Mouse (Mus musculus) G1E (cell line): ENCODE data around the gene Gm28041. TPM values are rescaled to one million over a fixed set of nuclear protein-coding genes. Genes with fewer than 3 reads are reported as not detected.

Experiments
- ATAC-seq: 2 replicates; pipeline ENCODE4 v1.8.0; 2016; ENCODE audit warnings: mild to moderate bottlenecking; ENCODE audit not compliant: insufficient number of reproducible peaks, poor library complexity, low FRiP score, severe bottlenecking; ENCODE audit errors: extremely low read depth
- DNase-seq: peaks from one replicate; pipeline ENCODE4 v3.0.0; 2012; ENCODE audit warnings: low spot score
- H3K27me3 ChIP-seq: 2 replicates; pipeline ENCODE4 v1.6.1; 2012; ENCODE audit warnings: mild to moderate bottlenecking, low read length, inconsistent platforms; ENCODE audit not compliant: insufficient read depth
- H3K36me3 ChIP-seq: replicated peaks from 2 replicates; pipeline ENCODE3; 2012; ENCODE audit warnings: mild to moderate bottlenecking, inconsistent platforms
- H3K4me1 ChIP-seq: 2 replicates; pipeline ENCODE4 v1.6.1; 2012; ENCODE audit warnings: low read depth, low read length, inconsistent platforms, mixed read lengths; ENCODE audit not compliant: insufficient read depth
- H3K4me3 ChIP-seq: 2 replicates; pipeline ENCODE4 v1.5.1; 2012; ENCODE audit warnings: low read depth, mild to moderate bottlenecking, inconsistent platforms, low read length, moderate library complexity, mixed read lengths
- H3K9me3 ChIP-seq: replicated peaks from 2 replicates; pipeline ENCODE4 v1.6.1; 2012; ENCODE audit warnings: inconsistent platforms
- CTCF ChIP-seq: IDR thresholded peaks from 2 replicates; pipeline ENCODE4 v1.5.1; 2012; ENCODE audit warnings: low read depth, low read length, inconsistent platforms, mixed read lengths
- GATA1 ChIP-seq: IDR thresholded peaks from 2 replicates; pipeline ENCODE4 v1.6.1; 2012; ENCODE audit warnings: borderline replicate concordance, low read length, inconsistent platforms, mixed read lengths
- GATA2 ChIP-seq: IDR thresholded peaks from 2 replicates; pipeline ENCODE4 v1.6.1; 2012; ENCODE audit warnings: low read depth, low read length, inconsistent platforms, borderline replicate concordance
- POLR2AphosphoS5 ChIP-seq: IDR thresholded peaks from 2 replicates; pipeline ENCODE4 v1.6.1; 2012; ENCODE audit warnings: low read depth, low read length, inconsistent platforms; ENCODE audit not compliant: insufficient replicate concordance
- TAL1 ChIP-seq: conservative IDR thresholded peaks from 2 replicates; pipeline ENCODE4 v1.6.1; 2012; ENCODE audit warnings: low read depth, low read length, inconsistent platforms, mixed read lengths
- polyA plus RNA-seq: library from polyadenylated mRNA; stranded (reverse); fragments of >175 nt; gene quantifications from 2 replicates; pipeline ENCODE4 v1.2.3, GENCODE M21; 2012
- total RNA-seq, 2 experiments: library from RNA; stranded (forward) in 1 of 2; stranded (reverse) in 1 of 2; fragments of 200-1000 nt in 1 of 2; fragments of >200 nt in 1 of 2; fragmentation: Nextera tagmentation in 1 of 2; gene quantifications; 2 replicates each; pipeline ENCODE4 v1.2.3; 2014 to 2017

The Gm28041 gene
- total and polyA plus RNA-seq, 3 experiments, result 1.4 to 3.1 TPM; not detected in 1

- peaks cover 18% of the 10 kb centered on the region for H3K4me1 ChIP-seq
- no peaks in the 10 kb centered on the region for H3K9me3 ChIP-seq
- TF ChIP-seq CTCF (no peak), GATA2 (no peak), TAL1 (no peak), POLR2AphosphoS5 (no peak), GATA1 (no peak)
- no peak for ATAC-seq
- H3K27me3 ChIP-seq, result no peaks in the 10 kb centered on the region
- DNase-seq, result no peak
- H3K4me3 ChIP-seq, result peak overlapping the region; percentile 98; the same call in 1 of the 2 replicates
- H3K36me3 ChIP-seq, result no peaks in the 10 kb centered on the region
These were observed 68.8 kb downstream of the Gm28041 start for GRCm38 (mm10) chr13:67306718-67307117.

DNA sequence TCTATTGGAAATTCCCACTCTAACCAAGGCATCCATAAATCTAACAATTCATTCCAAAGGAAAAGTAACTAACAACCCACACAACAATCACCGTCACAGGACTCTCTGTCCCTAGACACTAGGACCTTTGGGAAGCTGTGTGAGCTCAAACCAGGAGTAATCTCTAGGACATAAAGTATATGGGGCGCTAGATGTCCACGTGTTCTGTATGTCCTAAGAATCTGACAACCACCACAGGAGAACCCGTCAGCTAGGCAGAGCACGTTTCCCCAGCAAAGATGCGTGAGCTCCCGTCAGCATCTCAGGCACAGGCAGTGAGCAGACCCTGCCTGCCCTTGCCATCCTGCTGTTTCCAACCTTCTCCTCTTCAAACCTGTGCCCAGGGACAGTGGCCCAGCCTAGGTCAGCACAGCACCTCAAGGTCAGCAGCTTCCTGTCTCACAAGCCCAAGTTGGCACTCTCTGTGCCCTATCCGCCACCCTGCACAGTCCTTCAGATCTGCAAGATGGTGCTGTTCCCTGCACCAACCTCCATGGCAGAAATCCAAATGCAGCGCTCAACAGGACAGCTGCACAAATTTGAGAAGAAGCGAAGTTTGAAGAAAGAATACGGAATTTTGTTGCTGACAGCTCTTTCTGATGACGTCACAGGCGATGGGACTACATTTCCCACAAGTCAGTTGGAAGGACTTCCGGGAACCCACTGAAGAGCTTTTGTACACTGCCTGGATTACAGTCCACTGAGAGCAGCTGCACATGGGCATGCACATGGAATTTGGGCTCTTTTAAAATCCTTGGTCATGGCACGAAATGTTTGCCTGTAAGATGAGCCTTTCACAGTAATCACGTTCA lies 69.5 kb downstream of the Gm28041 start, which contains the start of gene Zfp457:
Gene Zfp457, minus strand, starts transcription at position 664 of the 851 bp plus-strand sequence.
- TF ChIP-seq GATA1 (no peak), TAL1 (no peak), CTCF (no peak), POLR2AphosphoS5 (no peak), GATA2 (no peak)
- H3K4me3 ChIP-seq, result peak within 1 kb of the TSS; percentile 98

More for the DNA sequence above, 69.5 kb downstream of the Gm28041 start, which contains the start of gene Zfp457:
- peak; percentile 94 for ATAC-seq
- Histone ChIP-seq H3K36me3 (no peaks in the 10 kb centered on the region), H3K9me3 (no peaks in the 10 kb centered on the region), H3K4me1 (peaks cover 18% of the 10 kb centered on the region), H3K27me3 (no peaks in the 10 kb centered on the region)
- peak; percentile 52 for DNase-seq

Other genes with a start within 250 kb of the Gm28041 start
- 16.3 and 16.4 TPM in 2 replicates for gene Rsl1, start 202.6 kb downstream of the Gm28041 start, total RNA-seq (2014; fragmentation: Nextera tagmentation)
- 10.2 and 10.8 TPM in 2 replicates for gene Rsl1, start 202.6 kb downstream of the Gm28041 start, total RNA-seq (2017)
- gene Rsl1, start 202.6 kb downstream of the Gm28041 start, polyA plus RNA-seq, result 0.25 and 0.29 TPM in 2 replicates
- 3.2 and 4.9 TPM in 2 replicates for gene Zfp455, start 181.2 kb downstream of the Gm28041 start, total RNA-seq (2014; fragmentation: Nextera tagmentation)
- gene Zfp455, start 181.2 kb downstream of the Gm28041 start, total RNA-seq (2017), result 2.6 and 2.7 TPM in 2 replicates
- gene Zfp455, start 181.2 kb downstream of the Gm28041 start, polyA plus RNA-seq, result 0.04 and 0.09 TPM in 2 replicates
- 11.0 and 12.5 TPM in 2 replicates for gene Zfp458, start 97.3 kb downstream of the Gm28041 start, total RNA-seq (2014; fragmentation: Nextera tagmentation)
- 3.7 and 6.9 TPM in 2 replicates for gene Zfp458, start 97.3 kb downstream of the Gm28041 start, total RNA-seq (2017)
- 0.30 and 0.35 TPM in 2 replicates for gene Zfp458, start 97.3 kb downstream of the Gm28041 start, polyA plus RNA-seq
- gene Zfp457, start 69.2 kb downstream of the Gm28041 start, total RNA-seq (2014; fragmentation: Nextera tagmentation), result 4.4 and 9.2 TPM in 2 replicates
- gene Zfp457, start 69.2 kb downstream of the Gm28041 start, total RNA-seq (2017), result 5.0 and 5.6 TPM in 2 replicates
- gene Zfp457, start 69.2 kb downstream of the Gm28041 start, polyA plus RNA-seq, result 0.09 TPM in 1 of 2 replicates, not detected in the other
- gene Zfp595, start 43.2 kb downstream of the Gm28041 start, total RNA-seq (2014; fragmentation: Nextera tagmentation), result 16.1 and 17.1 TPM in 2 replicates
- gene Zfp595, start 43.2 kb downstream of the Gm28041 start, total RNA-seq (2017), result 7.6 and 9.2 TPM in 2 replicates
- 0.09 and 0.23 TPM in 2 replicates for gene Zfp595, start 43.2 kb downstream of the Gm28041 start, polyA plus RNA-seq
- gene Gm28044, start 15.2 kb downstream of the Gm28041 start, total RNA-seq (2014; fragmentation: Nextera tagmentation), result 5.2 and 8.1 TPM in 2 replicates
- 4.9 and 7.2 TPM in 2 replicates for gene Gm28044, start 15.2 kb downstream of the Gm28041 start, total RNA-seq (2017)
- gene Gm28044, start 15.2 kb downstream of the Gm28041 start, polyA plus RNA-seq, result not detected in 2 replicates
- gene Zfp953, start 15.1 kb downstream of the Gm28041 start, total RNA-seq (2014; fragmentation: Nextera tagmentation), result 10.3 and 13.4 TPM in 2 replicates
- 5.5 and 6.0 TPM in 2 replicates for gene Zfp953, start 15.1 kb downstream of the Gm28041 start, total RNA-seq (2017)
- gene Zfp953, start 15.1 kb downstream of the Gm28041 start, polyA plus RNA-seq, result 0.04 and 0.13 TPM in 2 replicates
- gene Zfp456, start 77 bp upstream of the Gm28041 start, total RNA-seq (2014; fragmentation: Nextera tagmentation), result 6.1 and 13.1 TPM in 2 replicates
- gene Zfp456, start 77 bp upstream of the Gm28041 start, total RNA-seq (2017), result 6.2 and 6.5 TPM in 2 replicates
- gene Zfp456, start 77 bp upstream of the Gm28041 start, polyA plus RNA-seq, result 0.12 and 0.15 TPM in 2 replicates
- 12.6 and 19.6 TPM in 2 replicates for gene Zfp429, start 24.1 kb upstream of the Gm28041 start, total RNA-seq (2014; fragmentation: Nextera tagmentation)
- gene Zfp429, start 24.1 kb upstream of the Gm28041 start, total RNA-seq (2017), result 4.0 and 9.5 TPM in 2 replicates
- 0.65 and 1.2 TPM in 2 replicates for gene Zfp429, start 24.1 kb upstream of the Gm28041 start, polyA plus RNA-seq
- not detected in 2 replicates for gene Zfp459, start 45.7 kb upstream of the Gm28041 start, total RNA-seq (2014; fragmentation: Nextera tagmentation)
- gene Zfp459, start 45.7 kb upstream of the Gm28041 start, total RNA-seq (2017), result 0.05 and 0.06 TPM in 2 replicates
- not detected in 2 replicates for gene Zfp459, start 45.7 kb upstream of the Gm28041 start, polyA plus RNA-seq
- 35.1 and 39.2 TPM in 2 replicates for gene Zfp874a, start 75.9 kb upstream of the Gm28041 start, total RNA-seq (2014; fragmentation: Nextera tagmentation)
- 11.3 and 13.2 TPM in 2 replicates for gene Zfp874a, start 75.9 kb upstream of the Gm28041 start, total RNA-seq (2017)
- gene Zfp874a, start 75.9 kb upstream of the Gm28041 start, polyA plus RNA-seq, result 0.45 and 0.70 TPM in 2 replicates
- gene Zfp874b, start 108.5 kb upstream of the Gm28041 start, total RNA-seq (2014; fragmentation: Nextera tagmentation), result 32.2 and 37.7 TPM in 2 replicates
- 18.6 and 22.0 TPM in 2 replicates for gene Zfp874b, start 108.5 kb upstream of the Gm28041 start, total RNA-seq (2017)
- 0.63 and 0.69 TPM in 2 replicates for gene Zfp874b, start 108.5 kb upstream of the Gm28041 start, polyA plus RNA-seq
- 18.7 and 26.3 TPM in 2 replicates for gene Zfp58, start 124.8 kb upstream of the Gm28041 start, total RNA-seq (2014; fragmentation: Nextera tagmentation)
- 13.6 and 14.2 TPM in 2 replicates for gene Zfp58, start 124.8 kb upstream of the Gm28041 start, total RNA-seq (2017)
- gene Zfp58, start 124.8 kb upstream of the Gm28041 start, polyA plus RNA-seq, result 0.40 and 0.80 TPM in 2 replicates
- 3.2 and 4.3 TPM in 2 replicates for gene Gm26965, start 150.4 kb upstream of the Gm28041 start, total RNA-seq (2014; fragmentation: Nextera tagmentation)
- 0.55 TPM in 1 of 2 replicates, not detected in the other for gene Gm26965, start 150.4 kb upstream of the Gm28041 start, total RNA-seq (2017)
- not detected in 2 replicates for gene Gm26965, start 150.4 kb upstream of the Gm28041 start, polyA plus RNA-seq
- gene Zfp87, start 150.4 kb upstream of the Gm28041 start, total RNA-seq (2014; fragmentation: Nextera tagmentation), result 35.0 and 43.3 TPM in 2 replicates
- 31.5 and 32.8 TPM in 2 replicates for gene Zfp87, start 150.4 kb upstream of the Gm28041 start, total RNA-seq (2017)
- 0.86 and 1.3 TPM in 2 replicates for gene Zfp87, start 150.4 kb upstream of the Gm28041 start, polyA plus RNA-seq
- 16.6 and 18.4 TPM in 2 replicates for gene Zfp748, start 178.1 kb upstream of the Gm28041 start, total RNA-seq (2014; fragmentation: Nextera tagmentation)
- gene Zfp748, start 178.1 kb upstream of the Gm28041 start, total RNA-seq (2017), result 14.6 and 15.8 TPM in 2 replicates
- 0.25 and 0.28 TPM in 2 replicates for gene Zfp748, start 178.1 kb upstream of the Gm28041 start, polyA plus RNA-seq
- 21.3 and 21.7 TPM in 2 replicates for gene Zfp729b, start 234.0 kb upstream of the Gm28041 start, total RNA-seq (2014; fragmentation: Nextera tagmentation)
- 25.6 and 26.0 TPM in 2 replicates for gene Zfp729b, start 234.0 kb upstream of the Gm28041 start, total RNA-seq (2017)
- gene Zfp729b, start 234.0 kb upstream of the Gm28041 start, polyA plus RNA-seq, result 0.40 and 0.65 TPM in 2 replicates